Mouse (Mus musculus): ENCODE measurements around the gene Orai1.
"Not testable (repeated sequence)": the region's sequence is repeated elsewhere in the genome, so short reads cannot be mapped to it uniquely, and the experiment has no call there.

Gene Orai1

DNA sequence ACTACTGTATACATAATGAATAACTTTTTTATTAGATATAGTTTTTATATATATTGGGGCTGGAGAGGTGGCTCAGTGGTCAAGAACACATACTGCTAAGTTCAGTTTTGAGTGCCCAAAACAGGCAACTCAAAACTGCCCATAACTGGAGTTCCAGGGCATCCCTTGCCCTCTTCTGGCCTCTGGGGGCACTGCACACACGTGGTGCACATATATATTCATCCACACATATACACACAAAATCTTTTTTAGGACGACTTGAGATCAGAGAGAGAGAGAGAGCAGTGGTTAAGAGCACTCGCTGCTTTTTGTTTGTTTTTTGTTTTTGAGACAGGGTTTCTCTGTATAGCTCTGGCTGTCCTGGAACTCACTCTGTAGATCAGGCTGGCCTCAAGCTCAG is 16.4 kb downstream of the Orai1 start:
- DNase-seq (ENCODE audit: low read depth in 2 of 2, low spot score in 2 of 2): no peak

DNA sequence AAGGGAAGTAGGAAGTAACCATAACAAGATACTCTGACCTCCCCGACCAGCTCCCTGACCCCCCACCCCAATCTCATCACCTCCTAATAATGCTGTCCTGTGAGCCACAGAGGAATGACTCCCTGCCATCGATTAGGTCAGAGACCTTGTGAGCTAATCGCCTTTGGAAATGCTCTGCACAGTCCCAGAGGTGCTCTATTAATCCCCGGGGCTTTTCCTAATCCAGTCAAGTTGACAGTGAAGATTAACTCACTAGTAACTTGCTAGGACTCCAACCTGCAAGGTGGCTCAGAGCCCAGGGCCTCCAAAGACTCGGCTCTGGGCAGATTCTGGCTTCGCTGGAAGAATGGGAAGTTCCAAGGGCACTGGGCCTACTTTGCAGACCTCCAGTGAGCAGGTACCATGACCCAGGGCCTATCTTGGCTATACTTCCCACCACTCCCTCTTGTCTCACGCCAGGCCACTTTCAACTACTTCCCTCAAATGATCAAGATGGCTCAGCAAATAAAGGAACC is 18.8 kb downstream of the Orai1 start:
- DNase-seq (ENCODE audit: low read depth in 2 of 2, low spot score in 2 of 2): no peak

DNA sequence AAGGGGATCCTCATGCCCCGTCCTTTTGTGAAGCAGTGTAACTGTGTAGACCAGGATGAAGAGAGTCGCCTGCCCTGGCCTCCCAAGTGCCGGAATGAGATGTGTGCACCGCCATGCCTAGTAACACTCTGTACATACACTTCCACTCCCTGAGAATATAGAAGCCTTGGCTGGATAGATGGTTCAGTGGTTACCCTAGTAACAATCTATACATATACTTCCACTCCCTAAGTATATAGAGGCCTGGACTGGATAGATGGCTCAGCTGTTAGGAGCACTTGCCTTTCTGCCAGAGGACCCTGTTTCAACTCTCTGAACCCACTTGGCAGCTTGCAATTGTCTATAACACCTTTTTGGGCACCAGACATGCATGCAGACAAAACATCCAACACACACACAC is 20.2 kb downstream of the Orai1 start:
- no peak for DNase-seq (ENCODE audit: low read depth in 2 of 2, low spot score in 2 of 2)

DNA sequence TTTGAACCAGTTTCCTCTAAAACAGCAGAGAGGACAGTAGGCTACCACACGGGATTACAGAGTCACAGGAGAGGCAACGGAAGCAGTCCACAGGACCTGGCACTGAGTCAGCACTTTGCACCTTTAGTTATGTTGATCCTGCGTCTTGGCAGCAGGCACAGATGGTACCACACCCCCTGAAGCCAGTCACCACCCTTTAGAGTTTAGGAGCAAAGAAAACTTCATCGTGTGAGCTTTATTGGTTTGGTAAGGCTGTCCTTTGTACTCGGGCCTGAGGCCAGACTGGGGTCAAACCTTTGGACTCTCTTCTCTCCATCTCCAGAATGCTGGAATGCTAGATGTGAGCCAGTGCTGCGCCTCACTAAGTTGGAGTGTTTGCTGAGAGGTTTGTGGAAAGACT is 20.7 kb downstream of the Orai1 start:
- DNase-seq (ENCODE audit: low read depth in 2 of 2, low spot score in 2 of 2): no peak

DNA sequence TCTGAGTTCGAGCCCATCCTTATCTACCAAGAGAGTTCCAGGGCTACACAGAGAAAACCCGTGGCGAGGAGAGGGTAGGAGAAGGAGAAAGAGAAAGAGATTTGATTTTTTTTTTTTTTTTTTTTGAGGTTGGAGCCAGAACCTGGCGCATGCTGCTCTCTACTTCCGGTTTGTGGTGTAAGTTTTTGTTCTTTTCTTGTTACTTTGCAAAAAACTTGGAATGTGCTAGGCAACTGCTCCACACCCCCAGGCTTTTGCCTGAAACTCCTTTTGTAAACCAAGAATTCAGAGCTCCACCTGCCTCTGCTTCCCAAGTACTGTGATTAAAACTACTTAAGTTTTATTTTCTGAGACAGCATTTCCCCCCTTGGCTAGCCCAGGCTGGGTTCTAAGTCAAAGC is 23.2 kb downstream of the Orai1 start:
- no peak for DNase-seq (ENCODE audit: low read depth in 2 of 2, low spot score in 2 of 2)

DNA sequence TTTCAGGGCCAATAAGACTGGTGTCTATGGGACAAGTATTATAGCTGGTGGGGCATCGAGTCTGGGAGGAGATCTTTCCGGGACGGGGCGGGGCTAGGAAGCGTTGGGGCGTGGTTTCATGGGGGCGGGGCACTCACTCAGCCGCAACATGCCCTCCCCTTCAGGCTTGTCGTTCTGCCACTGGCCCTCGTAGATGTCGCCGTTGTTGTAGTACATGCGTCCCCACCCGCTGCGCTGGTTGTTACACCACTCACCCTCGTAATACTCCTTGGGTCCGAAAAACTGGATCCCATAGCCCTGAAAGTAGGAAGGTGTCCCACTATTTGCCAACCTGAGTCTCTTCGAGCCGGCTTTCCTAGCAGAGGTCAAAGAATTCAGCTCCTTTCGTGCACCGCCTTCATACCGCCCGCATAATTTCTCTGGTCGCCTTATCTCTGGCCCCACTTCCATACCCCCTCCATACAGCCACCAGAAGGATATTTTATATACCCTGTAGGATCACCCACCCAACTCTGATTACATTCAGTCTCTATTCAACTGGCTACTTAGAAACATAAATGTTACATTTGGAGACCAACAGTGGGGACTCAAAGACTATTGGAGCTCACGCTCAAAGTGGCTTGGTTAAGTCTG is 24.4 kb downstream of the Orai1 start:
- DNase-seq (ENCODE audit: low read depth in 2 of 2, low spot score in 2 of 2): peak; percentile 71 to 86

DNA sequence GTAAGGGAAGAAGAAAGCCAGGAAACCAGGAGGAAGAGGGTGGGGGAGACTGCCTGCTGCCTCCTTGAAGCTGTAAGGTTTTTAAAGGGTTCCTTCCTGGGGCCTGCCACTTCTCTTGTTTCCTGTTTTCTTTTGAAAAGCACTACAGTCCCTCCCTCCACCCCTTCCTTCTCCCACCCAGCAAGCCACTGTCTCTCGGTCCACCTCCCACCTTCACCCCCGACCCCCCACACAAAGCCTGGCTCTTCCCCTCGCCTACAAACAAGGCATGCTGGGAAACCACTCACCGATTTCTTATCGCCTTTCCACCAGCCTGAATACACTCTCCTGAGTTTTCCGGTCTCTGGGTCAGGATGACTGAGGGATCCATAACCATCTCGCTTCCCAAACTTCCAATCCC is 25.9 kb downstream of the Orai1 start:
- DNase-seq (ENCODE audit: low read depth in 2 of 2, low spot score in 2 of 2): no peak

DNA sequence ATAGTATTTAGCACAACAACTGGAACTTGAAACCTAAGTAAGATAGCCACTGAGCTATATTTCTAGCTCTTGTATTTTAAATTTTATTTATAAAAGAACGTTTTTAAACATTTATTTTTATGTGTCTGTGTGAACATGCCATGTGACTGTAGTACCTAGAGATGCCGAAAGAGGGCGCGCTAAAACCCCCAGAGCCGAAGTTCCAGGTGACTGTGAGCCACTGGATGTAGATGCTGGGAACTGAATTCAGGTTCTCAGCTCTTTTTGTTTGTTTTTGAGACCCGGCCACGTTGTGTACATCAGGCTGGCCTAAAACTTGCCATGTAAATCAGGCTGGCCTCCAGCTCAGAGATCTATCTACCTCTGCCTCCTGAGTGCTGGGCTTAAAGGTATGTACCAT is 29.0 kb downstream of the Orai1 start:
- peak; percentile 47 to 48 for DNase-seq (ENCODE audit: low read depth in 2 of 2, low spot score in 2 of 2)

DNA sequence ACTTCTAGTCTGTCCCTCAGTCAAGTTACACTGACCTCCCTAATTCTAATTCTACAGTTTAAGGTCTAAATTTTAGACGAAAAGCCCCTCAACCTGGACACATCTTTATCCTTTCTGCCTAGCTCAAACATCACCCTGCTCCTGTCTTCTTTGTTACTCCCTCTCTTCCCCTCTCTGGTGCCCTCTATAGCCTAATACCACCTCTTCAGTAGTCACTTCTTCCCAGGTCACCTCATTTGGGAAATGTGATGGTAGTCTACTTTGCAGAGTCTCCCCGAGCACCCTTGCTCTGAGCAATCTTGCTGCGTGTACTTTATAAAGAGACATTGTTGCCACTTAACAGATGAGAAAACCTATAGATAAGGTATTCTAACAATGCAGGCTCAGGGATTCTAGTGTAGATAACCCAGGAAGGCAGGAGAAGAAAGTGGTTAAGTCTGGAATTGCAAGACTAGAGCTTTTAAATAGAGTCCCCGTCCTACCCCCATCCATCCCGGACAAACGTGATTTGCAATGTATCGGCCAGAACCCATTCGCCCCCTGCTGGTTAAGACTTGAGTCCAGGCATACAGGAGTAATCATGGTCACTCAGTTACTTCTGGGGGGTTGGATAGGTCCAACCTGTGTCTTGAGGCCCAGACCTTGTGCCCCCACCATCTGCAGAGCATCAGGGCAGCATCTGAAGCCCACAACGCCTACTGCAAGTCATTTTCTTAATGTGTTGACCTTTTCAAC is 30.9 kb downstream of the Orai1 start:
- DNase-seq (ENCODE audit: low read depth in 2 of 2, low spot score in 2 of 2): peak; percentile 37 to 57

DNA sequence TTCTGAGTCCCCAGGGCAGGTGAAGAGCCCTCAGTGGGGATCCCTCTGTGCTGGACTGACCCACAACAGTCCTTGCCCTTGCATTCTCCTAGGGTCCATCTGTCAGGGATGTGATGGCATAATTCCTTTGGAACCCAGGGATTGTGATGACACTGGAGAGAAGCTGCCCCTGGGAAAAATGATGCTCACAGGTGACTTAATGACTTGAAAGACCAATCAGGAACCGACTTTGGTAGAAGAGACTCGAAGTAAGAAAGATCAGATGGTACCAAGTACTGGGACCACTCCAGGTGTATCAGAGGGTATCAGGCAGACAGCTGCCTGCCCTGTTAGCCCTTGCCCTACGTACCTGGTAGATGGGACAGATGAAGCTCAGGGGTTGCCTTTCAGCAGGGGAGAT is 32.0 kb downstream of the Orai1 start, which contains the start of gene Morn3:
Gene Morn3, minus strand, starts transcription at position 101 of the 400 bp plus-strand sequence.
- no peak for DNase-seq (ENCODE audit: low read depth in 2 of 2, low spot score in 2 of 2)

DNA sequence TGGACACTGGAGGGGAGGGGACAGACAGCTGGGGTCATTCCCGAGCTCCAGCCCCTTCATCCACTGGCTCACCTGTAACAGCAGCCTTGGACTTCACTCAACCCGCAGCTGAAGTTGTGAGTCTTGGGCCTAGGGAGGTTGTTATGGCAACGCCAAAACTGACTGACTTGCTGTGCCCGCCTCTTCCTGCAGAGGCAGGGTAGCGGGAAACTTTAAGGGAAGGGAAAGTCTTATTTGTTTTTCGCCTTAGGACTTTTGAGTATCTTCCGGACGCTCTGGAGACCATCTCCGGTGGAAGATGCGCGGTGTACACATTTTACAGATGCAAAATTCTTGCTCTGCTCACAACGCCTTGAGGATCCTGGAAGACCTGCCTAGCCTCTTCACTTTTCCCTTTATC is 34.4 kb downstream of the Orai1 start:
- DNase-seq (ENCODE audit: low read depth in 2 of 2, low spot score in 2 of 2): peak in 1 of 2 experiments; percentile 51

DNA sequence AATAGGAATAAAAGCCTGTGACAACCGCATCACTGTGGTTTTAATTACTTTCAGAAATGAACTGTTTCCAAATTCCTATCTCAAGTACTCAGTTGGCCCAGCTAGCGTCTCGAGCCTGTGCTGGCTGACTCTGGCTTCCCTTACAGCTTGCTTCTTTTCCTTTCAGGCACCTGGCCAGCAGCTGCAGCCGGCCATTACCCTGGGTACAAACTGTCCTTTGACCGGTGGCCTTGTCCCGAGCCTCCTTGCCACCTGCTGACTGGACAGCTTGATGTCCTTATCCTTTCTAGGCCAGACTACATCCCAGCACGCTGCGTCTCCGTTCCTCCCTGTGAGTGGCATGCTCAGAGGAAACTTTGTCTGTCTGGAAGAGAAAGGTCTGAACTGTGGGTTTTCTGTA is 36.0 kb downstream of the Orai1 start:
- DNase-seq (ENCODE audit: low read depth in 2 of 2, low spot score in 2 of 2): no peak

DNA sequence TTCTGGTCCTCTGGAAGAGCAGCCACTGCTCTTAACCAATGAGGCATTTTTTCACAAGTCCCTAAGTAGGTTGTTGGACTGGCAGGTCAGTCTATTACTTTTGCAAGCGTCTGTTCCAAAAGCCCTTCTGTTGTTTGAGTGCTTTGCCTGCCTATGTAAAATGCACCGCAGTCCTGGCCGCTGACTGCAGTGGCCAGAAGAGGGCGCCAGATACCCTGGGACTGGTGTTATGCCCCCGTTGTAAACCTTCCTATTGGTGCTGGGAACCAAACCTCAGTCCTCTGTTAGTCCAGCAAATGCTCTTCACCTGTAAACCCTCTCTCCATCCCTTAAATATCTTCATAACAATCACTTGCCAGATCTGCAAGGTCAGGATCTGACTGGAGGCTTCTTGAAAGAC is 36.9 kb downstream of the Orai1 start:
- DNase-seq (ENCODE audit: low read depth in 2 of 2, low spot score in 2 of 2): no peak

DNA sequence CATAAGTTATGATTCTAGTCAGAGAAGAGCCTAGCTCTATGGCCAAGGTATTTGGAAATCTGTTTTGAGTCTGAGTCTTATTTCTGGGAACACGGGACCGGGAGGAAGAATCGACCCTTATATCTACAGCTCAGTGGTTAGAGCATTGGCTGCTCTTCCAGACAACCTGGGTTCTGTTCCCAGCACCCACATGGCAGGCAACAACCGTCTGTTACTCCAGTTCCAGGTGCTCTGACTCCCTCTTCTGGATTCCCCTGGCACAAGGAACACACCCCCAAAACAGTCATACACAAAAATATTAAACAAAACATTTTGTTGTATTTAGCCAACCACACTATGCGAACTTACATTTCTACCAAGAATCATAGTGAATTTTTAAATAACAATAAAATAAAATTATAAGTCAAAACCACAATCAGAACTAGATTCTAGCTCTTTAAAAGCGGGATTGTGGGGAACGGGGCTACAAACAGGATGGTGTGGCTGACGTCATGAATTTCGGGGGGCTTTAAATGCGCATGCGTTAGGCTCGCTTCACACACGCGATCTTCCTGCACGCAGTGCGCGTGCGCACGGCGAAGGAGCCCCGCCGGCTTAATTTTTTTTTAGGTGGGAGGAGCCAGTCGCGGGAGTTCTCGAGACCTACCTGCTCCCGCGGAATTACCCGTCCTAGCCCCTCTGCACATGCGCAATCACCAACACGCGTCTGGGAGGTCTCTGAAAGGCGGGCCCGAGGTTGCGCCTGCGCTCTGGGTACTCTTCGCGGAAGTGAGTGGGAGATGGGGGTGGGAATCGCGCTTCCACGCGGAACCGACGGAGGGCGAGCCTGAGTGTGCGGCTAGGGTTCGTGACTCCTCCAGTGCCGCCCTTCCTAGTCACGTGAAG is 42.7 kb downstream of the Orai1 start:
- peak; percentile 98 to 99 for DNase-seq (ENCODE audit: low read depth in 2 of 2, low spot score in 2 of 2)

DNA sequence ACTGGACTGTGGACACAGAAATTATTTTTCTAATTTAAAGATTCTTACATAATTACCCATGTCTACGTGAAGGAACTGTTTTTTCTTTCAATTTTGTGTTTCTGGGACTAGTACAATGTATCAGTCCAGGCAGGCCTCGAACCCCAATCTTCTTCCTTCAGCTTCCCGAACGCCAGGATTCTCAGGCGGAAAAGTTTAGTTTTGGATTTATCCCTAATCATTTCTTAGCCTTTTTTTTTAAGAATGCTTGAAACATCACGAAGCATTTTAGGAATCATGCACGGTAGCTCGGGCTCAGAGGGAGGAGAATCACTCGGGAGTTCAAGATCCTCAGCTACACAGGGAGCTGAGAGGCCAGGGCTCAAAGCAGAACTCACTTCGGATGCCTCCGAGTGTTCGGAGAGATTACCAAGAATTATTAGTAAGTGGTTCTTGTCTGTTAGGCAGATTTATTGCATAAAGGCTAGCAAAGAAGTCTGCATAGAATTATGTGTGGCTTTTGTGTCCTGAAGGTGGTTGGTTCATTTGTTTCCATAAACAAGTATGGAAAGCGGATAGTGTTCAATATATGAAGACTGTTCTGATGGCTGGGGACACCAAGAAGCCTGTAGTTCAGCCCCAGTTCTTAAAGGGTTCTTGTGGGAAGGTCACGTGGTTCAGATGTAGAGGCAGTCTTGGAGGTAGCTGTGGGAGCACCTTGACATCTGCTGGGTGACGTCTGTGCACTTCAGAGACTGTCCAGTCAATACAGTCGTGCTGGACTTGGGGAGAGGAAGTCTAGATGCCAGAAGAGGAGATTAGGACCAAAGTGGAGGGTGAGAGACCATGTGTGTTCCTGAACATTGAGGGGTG is 43.6 kb downstream of the Orai1 start:
- no peak for DNase-seq (ENCODE audit: low read depth in 2 of 2, low spot score in 2 of 2)

DNA sequence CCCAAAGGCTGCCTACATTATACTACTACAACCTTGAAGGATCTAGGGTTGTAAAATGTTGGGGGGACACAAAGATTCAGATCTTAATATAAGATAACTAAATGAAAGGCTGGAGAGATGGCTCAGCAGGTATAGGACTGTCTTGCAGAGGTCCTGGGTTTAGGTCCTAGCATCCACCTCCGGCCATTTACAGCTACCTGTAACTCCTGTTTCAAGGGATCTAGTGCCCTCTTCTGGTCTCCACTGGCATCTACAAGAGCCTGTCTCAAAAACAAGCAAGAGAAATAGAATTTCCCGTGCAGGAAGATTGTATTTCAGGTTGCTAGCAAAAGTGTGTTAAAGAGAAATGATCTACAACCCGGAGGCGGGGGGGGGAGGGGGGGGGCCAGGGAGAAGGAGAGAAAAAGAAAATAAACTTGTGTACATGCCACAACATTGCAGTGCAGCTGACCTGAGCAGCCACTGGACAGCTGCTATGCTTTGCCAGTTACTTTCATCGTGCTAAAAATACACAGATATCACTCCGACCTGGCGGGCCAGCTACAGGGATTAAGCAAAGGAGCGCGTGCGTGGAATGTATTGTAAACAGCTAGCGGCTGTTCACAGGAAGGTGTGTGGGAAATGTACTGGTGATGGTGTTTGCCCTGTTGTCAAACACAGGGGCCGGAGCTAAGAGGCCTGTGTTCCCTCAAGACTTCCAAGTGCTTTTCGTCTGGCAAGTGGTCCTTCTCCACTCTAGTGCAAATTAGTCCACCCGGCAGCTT is 45.1 kb downstream of the Orai1 start:
- peak; percentile 39 to 44 for DNase-seq (ENCODE audit: low read depth in 2 of 2, low spot score in 2 of 2)

DNA sequence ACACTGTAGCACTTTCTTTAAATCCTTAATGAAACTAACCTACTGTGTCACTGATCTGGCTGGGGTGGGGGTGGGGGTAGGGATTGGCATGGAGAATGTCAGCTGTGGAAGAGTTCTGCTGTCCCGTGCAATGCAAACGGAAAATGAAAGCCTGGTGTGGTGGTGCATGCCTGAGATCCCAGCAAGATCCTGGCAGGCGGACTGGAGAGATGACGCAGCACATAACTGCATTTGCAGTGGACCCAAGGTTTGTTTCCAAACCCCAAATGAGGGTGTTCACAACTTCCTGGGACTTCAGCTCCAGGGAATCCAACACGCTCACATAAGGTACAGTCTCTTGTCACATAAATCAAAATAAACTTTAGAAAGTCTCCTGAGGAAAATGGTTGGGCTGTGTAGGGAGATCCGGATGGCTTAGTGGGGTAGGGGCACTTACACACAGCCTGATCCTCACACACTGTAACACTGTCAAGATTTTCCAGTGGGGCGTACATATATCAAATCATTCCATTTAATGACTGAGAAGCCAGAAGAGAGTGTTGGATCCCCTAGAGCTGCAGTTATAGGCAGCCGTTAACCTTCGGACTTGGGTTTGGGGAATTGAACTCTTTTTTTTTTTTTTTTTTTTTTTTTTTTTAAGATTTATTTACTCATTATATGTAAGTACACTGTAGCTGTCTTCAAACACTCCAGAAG is 46.0 kb downstream of the Orai1 start:
- DNase-seq (ENCODE audit: low read depth in 2 of 2, low spot score in 2 of 2): no peak

DNA sequence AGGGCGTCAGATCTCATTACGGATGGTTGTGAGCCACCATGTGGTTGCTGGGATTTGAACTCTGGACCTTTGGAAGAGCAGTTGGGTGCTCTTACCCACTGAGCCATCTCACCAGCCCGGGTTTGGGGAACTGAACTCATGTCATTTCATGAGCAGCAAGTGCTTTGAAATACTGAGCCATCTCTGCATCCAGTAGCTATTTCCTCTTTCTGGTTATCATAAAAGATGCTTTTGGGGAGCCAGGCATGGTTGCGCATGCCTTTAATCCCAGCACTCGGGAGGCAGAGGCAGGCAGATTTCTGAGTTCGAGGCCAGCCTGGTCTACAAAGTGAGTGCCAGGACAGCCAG is 46.5 kb downstream of the Orai1 start:
- not testable (repeated sequence) for DNase-seq (ENCODE audit: low read depth in 2 of 2, low spot score in 2 of 2)

DNA sequence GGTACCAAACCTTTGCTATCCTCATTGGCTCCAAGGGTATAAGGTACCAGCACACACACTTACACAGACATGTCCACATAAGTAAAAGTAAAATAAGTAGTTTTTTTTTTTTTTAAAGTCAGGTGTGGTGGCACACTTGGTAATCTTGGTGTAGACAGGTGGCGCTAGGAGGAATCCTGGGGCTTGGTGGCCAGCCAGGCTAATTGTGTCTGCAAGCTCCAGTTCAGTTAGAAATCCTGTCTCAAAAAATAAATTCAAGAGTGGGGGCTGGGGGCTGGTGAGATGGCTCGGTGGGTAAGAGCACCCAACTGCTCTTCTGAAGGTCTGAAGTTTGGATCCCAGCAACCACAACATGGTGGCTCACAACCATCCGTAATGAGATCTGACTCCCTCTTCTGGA is 48.3 kb downstream of the Orai1 start:
- DNase-seq (ENCODE audit: low read depth in 2 of 2, low spot score in 2 of 2): no peak

DNA sequence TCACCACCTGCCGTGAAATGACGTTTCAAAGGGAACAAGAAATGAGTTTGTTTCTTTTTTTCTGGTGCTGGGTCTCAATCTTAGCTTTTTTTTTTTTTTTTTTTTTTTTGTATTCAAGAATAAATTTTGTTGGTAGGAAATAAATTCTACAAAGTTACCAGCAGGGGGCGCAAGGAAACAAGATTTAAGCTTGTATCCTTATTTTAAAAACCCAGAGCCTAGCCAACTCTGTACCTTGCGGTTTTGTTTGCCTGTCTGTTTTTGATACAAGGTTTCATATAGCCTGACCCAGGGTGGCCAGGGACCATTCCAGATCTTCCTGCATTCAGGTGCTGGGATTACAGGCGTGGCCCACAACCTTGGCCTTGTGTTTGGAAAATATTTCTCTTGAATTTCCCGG is 49.3 kb downstream of the Orai1 start:
- DNase-seq (ENCODE audit: low read depth in 2 of 2, low spot score in 2 of 2): peak; percentile 66 to 69
